Mouse (Mus musculus) midbrain, embryonic 12.5 days (tissue): ENCODE measurements around the gene Ddn. TPM values are rescaled to one million over a fixed set of nuclear protein-coding genes. Genes with fewer than 3 reads are reported as not detected.

Experiments
- ATAC-seq: fragments of 200-750 bp; cut with Nextera tagmentation; 2 replicates; pipeline ENCODE4 v1.8.0; 2017; ENCODE audit warnings: low read depth, moderate TSS enrichment, moderate library complexity; ENCODE audit not compliant: low FRiP score
- H3K27ac ChIP-seq: fragments of 300-500 bp; sonication (generic); replicated peaks from 2 replicates; pipeline ENCODE4 v1.5.1; 2016; ENCODE audit warnings: mild to moderate bottlenecking
- H3K27me3 ChIP-seq: fragments of 300-500 bp; sonication (generic); 2 replicates; pipeline ENCODE4 v1.6.1; 2016; ENCODE audit warnings: mild to moderate bottlenecking
- H3K36me3 ChIP-seq: fragments of 300-500 bp; sonication (generic); 2 replicates; pipeline ENCODE4 v1.6.1; 2016
- H3K4me1 ChIP-seq: fragments of 300-500 bp; sonication (generic); 2 replicates; pipeline ENCODE4 v1.6.1; 2016
- H3K4me2 ChIP-seq: fragments of 300-500 bp; sonication (generic); replicated peaks from 2 replicates; pipeline ENCODE4 v1.6.1; 2016; ENCODE audit warnings: mild to moderate bottlenecking, moderate library complexity
- H3K4me3 ChIP-seq: fragments of 300-500 bp; sonication (generic); 2 replicates; pipeline ENCODE4 v1.5.1; 2016; ENCODE audit warnings: mild to moderate bottlenecking
- H3K9ac ChIP-seq: fragments of 300-500 bp; sonication (generic); replicated peaks from 2 replicates; pipeline ENCODE4 v1.6.1; 2016; ENCODE audit warnings: mild to moderate bottlenecking, moderate library complexity
- H3K9me3 ChIP-seq: fragments of 300-500 bp; sonication (generic); 2 replicates; pipeline ENCODE4 v1.6.1; 2016; ENCODE audit warnings: mild to moderate bottlenecking
- WGBS: fragments of 180-500 bp; shearing (Covaris S2); methylation state at CpG from one replicate; pipeline ENCODE4 v1.1.7; 2016; 5-methylcytosine and 5-hydroxymethylcytosine counted together
- polyA plus RNA-seq: library from polyadenylated mRNA; unstranded; fragments of >200 nt; fragmentation: Nextera tagmentation; extraction: Ambion mirVana; gene quantifications from 2 replicates; pipeline ENCODE4 v1.2.1, GENCODE M21; 2016

Ddn gene
- polyA plus RNA-seq, 1 experiment from 2014 or later = 0.61 TPM

- no peak for ATAC-seq
- H3K4me3 ChIP-seq = peak overlapping the region; percentile 27
- no peak overlapping the region; the same call in 1 of the 2 replicates for H3K9ac ChIP-seq
- H3K4me1 ChIP-seq = peaks cover 35% of the 10 kb centered on the region
- H3K9me3 ChIP-seq = no peaks in the 10 kb centered on the region
- peak overlapping the region; percentile 38 for H3K4me2 ChIP-seq
- no peak overlapping the region for H3K27ac ChIP-seq
- H3K27me3 ChIP-seq = peaks cover 99% of the 10 kb centered on the region
- 1% methylated on average over 25 of the region's 25 CpGs for WGBS
- H3K36me3 ChIP-seq = no peaks in the 10 kb centered on the region
Observed at GRCm38 (mm10) chr15:98778191-98778770, 31.0 kb downstream of the Ddn start.

- WGBS = under 1% methylated on average over 33 of the region's 33 CpGs
- peaks cover 35% of the 10 kb centered on the region for H3K4me1 ChIP-seq
- H3K27ac ChIP-seq = no peak within 1 kb of the TSS
Observed at GRCm38 (mm10) chr15:98777762-98778161, 31.5 kb downstream of the Ddn start, which contains the start of gene Wnt10b. Wnt10b (minus strand) TSS chr15:98778150.

GRCm38 (mm10) chr15:98777005-98777616, 32.2 kb downstream of the Ddn start:
- 3% methylated on average over 19 of the region's 19 CpGs for WGBS
- Histone ChIP-seq H3K4me1 (peaks cover 41% of the 10 kb centered on the region), H3K4me2 (peak overlapping the region; percentile 47; the same call in 1 of the 2 replicates)

More at GRCm38 (mm10) chr15:98777762-98778161, 31.5 kb downstream of the Ddn start, which contains the start of gene Wnt10b:
- Histone ChIP-seq H3K9ac (no peak within 1 kb of the TSS; the same call in 1 of the 2 replicates), H3K9me3 (no peaks in the 10 kb centered on the region), H3K4me3 (peak within 1 kb of the TSS; percentile 27), H3K4me2 (peak within 1 kb of the TSS; percentile 47), H3K36me3 (no peaks in the 10 kb centered on the region), H3K27me3 (peaks cover 100% of the 10 kb centered on the region)
- no peak for ATAC-seq

GRCm38 (mm10) chr15:98776280-98777004, 32.8 kb downstream of the Ddn start:
- H3K4me2 ChIP-seq = peak overlapping the region; percentile 47
- H3K9me3 ChIP-seq = no peaks in the 10 kb centered on the region
- peaks cover 43% of the 10 kb centered on the region for H3K4me1 ChIP-seq
- H3K4me3 ChIP-seq = peak overlapping the region; percentile 31
- peak; percentile 61 for ATAC-seq
- no peak overlapping the region for H3K27ac ChIP-seq
- WGBS = under 1% methylated on average over 57 of the region's 62 CpGs
- peaks cover 100% of the 10 kb centered on the region for H3K27me3 ChIP-seq
- H3K36me3 ChIP-seq = no peaks in the 10 kb centered on the region
- H3K9ac ChIP-seq = 0 out of 2 replicates have a peak overlapping the region, but pooled peaks have one; percentile 15

More at GRCm38 (mm10) chr15:98777005-98777616, 32.2 kb downstream of the Ddn start:
- no peak for ATAC-seq
- Histone ChIP-seq H3K9ac (no peak overlapping the region; the same call in 1 of the 2 replicates), H3K9me3 (no peaks in the 10 kb centered on the region), H3K36me3 (no peaks in the 10 kb centered on the region), H3K27ac (no peak overlapping the region), H3K27me3 (peaks cover 100% of the 10 kb centered on the region), H3K4me3 (no peak overlapping the region; the same call in 1 of the 2 replicates)

- Histone ChIP-seq H3K27me3 (peaks cover 100% of the 10 kb centered on the region), H3K9ac (no peak overlapping the region), H3K36me3 (no peaks in the 10 kb centered on the region), H3K4me3 (no peak overlapping the region), H3K9me3 (no peaks in the 10 kb centered on the region), H3K27ac (no peak overlapping the region), H3K4me1 (peaks cover 41% of the 10 kb centered on the region), H3K4me2 (no peak overlapping the region)
- WGBS = 3% methylated on average over 5 of the region's 5 CpGs
- ATAC-seq = no peak
Observed at GRCm38 (mm10) chr15:98775533-98775932, 33.8 kb downstream of the Ddn start.

- ATAC-seq = no peak
- Histone ChIP-seq H3K4me2 (no peak overlapping the region), H3K9ac (no peak overlapping the region), H3K27ac (no peak overlapping the region), H3K36me3 (no peaks in the 10 kb centered on the region), H3K9me3 (no peaks in the 10 kb centered on the region), H3K27me3 (peaks cover 100% of the 10 kb centered on the region), H3K4me1 (peaks cover 37% of the 10 kb centered on the region), H3K4me3 (no peak overlapping the region)
- WGBS = 10% methylated on average over 15 of the region's 15 CpGs
Observed at GRCm38 (mm10) chr15:98774096-98774495, 35.2 kb downstream of the Ddn start.

GRCm38 (mm10) chr15:98772511-98773211, 36.6 kb downstream of the Ddn start:
- WGBS = 2% methylated on average over 36 of the region's 36 CpGs

GRCm38 (mm10) chr15:98771813-98772425, 37.4 kb downstream of the Ddn start:
- WGBS = 5% methylated on average over 12 of the region's 12 CpGs
- H3K27me3 ChIP-seq = peaks cover 94% of the 10 kb centered on the region
- H3K4me3 ChIP-seq = peak overlapping the region; percentile 28
- H3K36me3 ChIP-seq = no peaks in the 10 kb centered on the region
- ATAC-seq = no peak
- H3K9me3 ChIP-seq = no peaks in the 10 kb centered on the region
- no peak overlapping the region for H3K27ac ChIP-seq
- no peak overlapping the region for H3K9ac ChIP-seq
- H3K4me2 ChIP-seq = peak overlapping the region; percentile 39; the same call in 1 of the 2 replicates
- H3K4me1 ChIP-seq = peaks cover 24% of the 10 kb centered on the region

More at GRCm38 (mm10) chr15:98772511-98773211, 36.6 kb downstream of the Ddn start:
- peak overlapping the region; percentile 39 for H3K4me2 ChIP-seq
- peaks cover 100% of the 10 kb centered on the region for H3K27me3 ChIP-seq
- H3K27ac ChIP-seq = no peak overlapping the region
- no peak for ATAC-seq
- peak overlapping the region; percentile 28 for H3K4me3 ChIP-seq
- no peaks in the 10 kb centered on the region for H3K9me3 ChIP-seq
- H3K36me3 ChIP-seq = no peaks in the 10 kb centered on the region
- 0 out of 2 replicates have a peak overlapping the region, but pooled peaks have one; percentile 28 for H3K9ac ChIP-seq
- H3K4me1 ChIP-seq = peaks cover 29% of the 10 kb centered on the region

GRCm38 (mm10) chr15:98768259-98768658, 41.0 kb downstream of the Ddn start:
- Histone ChIP-seq H3K27me3 (peaks cover 84% of the 10 kb centered on the region), H3K4me3 (no peak overlapping the region), H3K36me3 (no peaks in the 10 kb centered on the region), H3K4me1 (peaks cover 13% of the 10 kb centered on the region), H3K27ac (no peak overlapping the region), H3K9ac (no peak overlapping the region), H3K4me2 (no peak overlapping the region), H3K9me3 (no peaks in the 10 kb centered on the region)
- ATAC-seq = no peak
- 23% methylated on average over 5 of the region's 5 CpGs for WGBS

GRCm38 (mm10) chr15:98765929-98766328, 43.4 kb downstream of the Ddn start:
- H3K9me3 ChIP-seq = no peaks in the 10 kb centered on the region
- H3K4me2 ChIP-seq = no peak overlapping the region
- peaks cover 61% of the 10 kb centered on the region for H3K27me3 ChIP-seq
- H3K27ac ChIP-seq = no peak overlapping the region
- ATAC-seq = no peak
- no peak overlapping the region for H3K9ac ChIP-seq
- peaks cover 17% of the 10 kb centered on the region for H3K4me1 ChIP-seq
- WGBS = 74% methylated on average over 4 of the region's 4 CpGs
- H3K36me3 ChIP-seq = no peaks in the 10 kb centered on the region
- H3K4me3 ChIP-seq = no peak overlapping the region
